In the genomic region with DNA sequence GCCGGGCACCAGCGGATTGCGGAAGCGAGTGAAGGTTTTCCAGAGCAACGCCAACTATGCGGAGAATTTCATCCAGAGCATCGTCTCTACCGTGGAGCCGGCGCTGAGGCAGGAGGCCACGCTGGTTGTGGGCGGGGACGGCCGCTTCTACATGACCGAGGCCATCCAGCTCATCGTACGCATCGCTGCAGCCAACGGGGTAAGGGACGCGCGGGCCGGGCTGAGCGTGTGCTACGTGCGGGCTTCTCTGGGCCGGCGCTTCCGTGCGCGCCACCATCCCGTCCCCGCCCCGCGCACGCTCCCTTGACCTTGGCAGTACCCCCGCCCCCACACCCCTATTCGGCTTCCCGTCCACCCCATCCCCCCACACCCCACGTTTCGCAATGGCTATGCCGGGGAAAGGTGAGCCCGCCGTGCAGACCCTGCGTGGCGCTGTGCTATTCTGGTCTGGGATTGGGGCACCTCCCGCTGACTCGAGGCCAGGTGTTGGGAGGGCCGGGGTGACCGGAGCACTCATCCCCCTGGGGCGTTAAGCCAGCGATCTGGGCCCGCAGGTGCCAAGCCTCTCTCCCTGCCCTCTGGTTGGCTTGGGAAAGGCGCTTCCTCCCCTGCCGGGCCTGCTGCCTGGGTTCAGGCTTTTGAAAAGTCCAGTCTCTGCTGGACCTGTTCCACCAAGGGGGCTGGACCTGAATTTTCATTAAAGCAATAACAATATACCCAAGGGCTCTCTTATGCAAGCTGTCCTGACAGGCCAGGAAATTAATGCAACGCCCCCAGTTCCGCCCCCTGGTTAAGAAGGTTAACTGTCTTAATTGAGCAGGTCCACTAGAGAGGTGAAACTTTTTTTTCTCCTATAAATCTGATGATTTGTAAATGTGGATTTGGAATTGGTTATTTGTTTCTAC, we compare ENCODE assay signal across 8 mouse cellular contexts. TPM values are rescaled to one million over a fixed set of nuclear protein-coding genes. Genes with fewer than 3 reads are reported as not detected.
DNase-seq lines count a peak whose midpoint lies in the region; ATAC-seq and TF ChIP-seq lines count a peak whose summit lies in the region.

A gene (minus strand): TSS at position 201 of the 905 bp plus-strand sequence.

- intact Hi-C loops in heart, postnatal 10 days (cut with DNase I), result no loop called here

- H3K27me3 ChIP-seq in ES-Bruce4 (ENCODE audit: control insufficient read depth, insufficient read depth, low read length, poor library complexity, severe bottlenecking), result no peaks in the 10 kb centered on the region
- H3K27me3 ChIP-seq in forebrain, embryonic 14.5 days (replicated peaks; ENCODE audit: control insufficient read depth, insufficient read depth, low read length), result no peaks in the 10 kb centered on the region

- peak; percentile 94 for ATAC-seq in forebrain, embryonic 14.5 days
- peak; percentile 49 for ATAC-seq in neutrophil, adult 5-6 weeks (ENCODE audit: extremely low read depth, insufficient number of reproducible peaks, low FRiP score, poor library complexity, severe bottlenecking)

- DNase-seq in c-Kit-positive CD71-positive TER-119-positive erythroid progenitor cells, embryonic 14.5 days (ENCODE audit: low spot score), result peak; percentile 34
- DNase-seq in forebrain, embryonic 14.5 days (ENCODE audit: low spot score), result peak; percentile 72
- DNase-seq in heart, postnatal 10 days, result peak; percentile 90 to 91
- peak; percentile 27 for DNase-seq in large intestine, adult 2 months (ENCODE audit: low read depth, low spot score)
- peak; percentile 71 to 75 for DNase-seq in lung, adult 18-20 months
- DNase-seq in testis, postnatal 14 days (ENCODE audit: low spot score), result peak; percentile 72

- WGBS in forebrain, embryonic 14.5 days, result 1% methylated on average over 46 of the region's 57 CpGs
- 1% methylated on average over 57 of the region's 57 CpGs for WGBS in large intestine, adult 2 months

- peak within 1 kb of the TSS; percentile 34 for H3K9ac ChIP-seq in ES-Bruce4 (ENCODE audit: low read depth, poor library complexity, severe bottlenecking)
- H3K9ac ChIP-seq in forebrain, embryonic 14.5 days (ENCODE audit: low read length), result peak within 1 kb of the TSS; percentile 76

- no peak within 1 kb of the TSS for H3K27ac ChIP-seq in ES-Bruce4 (ENCODE audit: insufficient read depth, low read length)
- peak within 1 kb of the TSS; percentile 80 for H3K27ac ChIP-seq in forebrain, embryonic 14.5 days (ENCODE audit: low read depth, low read length)

- no peak for TF ChIP-seq CTCF in ES-Bruce4 (IDR thresholded peaks at IDR 0.05; ENCODE audit: low read depth, low read length)

- peaks cover 2% of the 10 kb centered on the region for H3K4me1 ChIP-seq in ES-Bruce4 (ENCODE audit: control insufficient read depth, insufficient read depth, low read length)
- H3K4me1 ChIP-seq in forebrain, embryonic 14.5 days (ENCODE audit: control insufficient read depth, insufficient read depth, low read length), result peaks cover 9% of the 10 kb centered on the region

- no peaks in the 10 kb centered on the region for H3K36me3 ChIP-seq in ES-Bruce4 (ENCODE audit: control insufficient read depth, insufficient read depth, low read length, poor library complexity, severe bottlenecking)
- no peaks in the 10 kb centered on the region for H3K36me3 ChIP-seq in forebrain, embryonic 14.5 days (ENCODE audit: control insufficient read depth, insufficient read depth, low read length)

- TF ChIP-seq POLR2A in ES-Bruce4 (IDR thresholded peaks at IDR 0.05; ENCODE audit: insufficient read depth, low read length), result no peak

- TF ChIP-seq EP300 in ES-Bruce4 (IDR thresholded peaks at IDR 0.05; ENCODE audit: insufficient read depth, low read depth, low read length), result no peak

- H3K4me2 ChIP-seq in forebrain, embryonic 14.5 days (ENCODE audit: low read length), result peak within 1 kb of the TSS; percentile 85

- no peaks in the 10 kb centered on the region for H3K9me3 ChIP-seq in ES-Bruce4 (replicated peaks; ENCODE audit: control insufficient read depth, insufficient read depth, low read length, poor library complexity, severe bottlenecking)
- no peaks in the 10 kb centered on the region for H3K9me3 ChIP-seq in forebrain, embryonic 14.5 days (replicated peaks; ENCODE audit: control insufficient read depth, low read length)

- peak within 1 kb of the TSS; percentile 96 for H3K4me3 ChIP-seq in ES-Bruce4 (ENCODE audit: low read depth, low read length)
- H3K4me3 ChIP-seq in forebrain, embryonic 14.5 days (ENCODE audit: low read depth, low read length), result peak within 1 kb of the TSS; percentile 65

RNA-seq across cellular contexts. Expression of the gene that starts here (rescaled TPM):
- 17.0 and 17.8 TPM in 2 replicates for polyA plus RNA-seq in ES-Bruce4 (2011; ENCODE audit: insufficient read depth, insufficient read length, low read depth, missing spikeins)
- 24.3 and 27.2 TPM in 2 replicates for polyA plus RNA-seq in forebrain, embryonic 14.5 days (2014; fragmentation: Nextera tagmentation; extraction: Ambion mirVana)
- 1 to 10 TPM; 7.6 to 8.8 TPM for total RNA-seq in heart, postnatal 10 days (2021)
- 0.57 and 0.82 TPM in 2 replicates for polyA plus RNA-seq in large intestine, adult 2 months (2012; rRNA removed)
- total RNA-seq in neutrophil, adult 5-6 weeks (2017), result 5.5 and 6.4 TPM in 2 replicates

Comparison
In these comparisons a context has a peak if more than half of its experiments do, and no peak if none do; other contexts are left out.
1. Peak in DNase-seq in large intestine, adult 2 months; RNA of the gene not detected or under 1 TPM.
2. DNase-seq: peak in every context shown above with its lines; median percentile 90 in heart, postnatal 10 days; 73 in lung, adult 18-20 months; 72 in forebrain, embryonic 14.5 days; 72 in testis, postnatal 14 days; 34 in c-Kit-positive CD71-positive TER-119-positive erythroid progenitor cells, embryonic 14.5 days; 27 in large intestine, adult 2 months.